Mouse (Mus musculus): Measurements from ENCODE around the gene Terf2.
A peak's percentile ranks its signal among the peaks of the same experiment; 100 is the strongest.
"Not testable (repeated sequence)": the region's sequence is repeated elsewhere in the genome, so short reads cannot be mapped to it uniquely, and the experiment has no call there.

Gene Terf2

GRCm38 (mm10) chr8:107114150-107115007, 18.0 kb upstream of the Terf2 start:
- DNase-seq (ENCODE audit: low spot score in 2 of 2), result no peak

DNA sequence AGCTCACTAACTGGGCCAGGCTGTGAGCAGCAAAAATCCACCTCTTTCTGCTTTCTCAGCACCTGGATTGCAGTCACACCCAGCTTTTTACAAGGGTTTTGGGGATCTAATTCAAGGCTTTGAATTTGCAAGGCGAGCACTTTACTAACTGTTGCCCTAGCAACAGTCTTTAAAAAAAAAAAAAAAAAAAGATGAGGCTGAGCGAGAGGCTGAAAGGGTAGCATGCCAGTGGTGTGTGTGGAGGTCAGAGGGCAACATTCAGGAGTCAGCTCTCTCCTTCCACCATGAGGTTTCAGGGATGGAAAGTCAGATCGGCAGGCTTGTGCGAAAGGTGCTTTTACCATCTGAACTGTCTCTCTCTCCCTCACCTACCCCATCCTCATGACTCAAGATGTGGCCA, 16.9 kb upstream of the Terf2 start:
- no peak for DNase-seq (ENCODE audit: low spot score in 2 of 2)

DNA sequence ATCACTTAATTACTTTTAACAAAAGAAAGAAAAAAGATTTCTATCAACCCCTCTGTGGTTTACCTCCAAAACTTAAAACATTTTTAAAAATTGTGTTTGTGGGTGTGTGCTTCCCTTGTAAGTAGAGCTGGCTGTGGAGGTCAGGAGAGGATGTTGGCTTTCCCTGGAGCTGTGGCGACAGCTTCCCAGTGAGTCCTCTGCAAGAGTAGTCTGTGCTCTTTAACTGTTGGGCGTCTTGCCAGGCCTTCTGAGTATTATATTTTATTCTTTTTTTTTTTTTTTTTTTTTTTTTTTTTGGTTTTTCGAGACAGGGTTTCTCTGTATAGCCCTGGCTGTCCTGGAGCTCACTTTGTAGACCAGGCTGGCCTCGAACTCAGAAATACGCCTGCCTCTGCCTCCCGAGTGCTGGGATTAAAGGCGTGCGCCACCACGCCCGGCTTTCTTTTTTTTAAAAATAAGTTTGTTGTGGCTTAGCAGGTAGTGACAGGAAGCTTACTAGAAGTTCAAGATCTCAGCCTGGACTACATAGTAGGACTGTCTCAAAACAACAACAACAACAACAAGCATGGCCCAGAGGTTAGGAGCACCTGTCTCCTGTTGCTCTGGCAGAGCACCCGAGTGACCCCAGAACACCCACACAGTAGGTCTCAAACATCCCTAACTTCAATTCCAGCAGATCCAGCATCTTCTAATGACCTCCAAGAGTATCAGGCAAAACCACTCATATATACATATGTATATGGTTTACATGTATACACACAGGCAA, 15.2 kb upstream of the Terf2 start:
- DNase-seq (ENCODE audit: low spot score in 2 of 2), result no peak

- no peak for DNase-seq (ENCODE audit: low spot score in 2 of 2)
Observed at GRCm38 (mm10) chr8:107110629-107111330, 14.4 kb upstream of the Terf2 start.

- DNase-seq (ENCODE audit: low spot score in 2 of 2), result no peak
Observed at GRCm38 (mm10) chr8:107109816-107110435, 13.6 kb upstream of the Terf2 start.

GRCm38 (mm10) chr8:107108978-107109720, 12.8 kb upstream of the Terf2 start:
- DNase-seq (ENCODE audit: low spot score in 2 of 2), result no peak

- DNase-seq (ENCODE audit: low spot score in 2 of 2), result not testable (repeated sequence)
Observed at GRCm38 (mm10) chr8:107108089-107108488, 11.7 kb upstream of the Terf2 start.

GRCm38 (mm10) chr8:107104547-107104946, 8.2 kb upstream of the Terf2 start:
- peak in 1 of 2 experiments; percentile 62 for DNase-seq (ENCODE audit: low spot score in 2 of 2)

- no peak for DNase-seq (ENCODE audit: low spot score in 2 of 2)
Observed at GRCm38 (mm10) chr8:107100635-107101034, 4.3 kb upstream of the Terf2 start.

GRCm38 (mm10) chr8:107095717-107096365, 506 bp downstream of the Terf2 start:
- DNase-seq (ENCODE audit: low spot score in 2 of 2), result peak in 1 of 2 experiments; percentile 59

GRCm38 (mm10) chr8:107090531-107090930, 5.8 kb downstream of the Terf2 start:
- DNase-seq (ENCODE audit: low spot score in 2 of 2), result no peak

- DNase-seq (ENCODE audit: low spot score in 2 of 2), result no peak
Observed at GRCm38 (mm10) chr8:107088526-107089063, 7.8 kb downstream of the Terf2 start.

DNA sequence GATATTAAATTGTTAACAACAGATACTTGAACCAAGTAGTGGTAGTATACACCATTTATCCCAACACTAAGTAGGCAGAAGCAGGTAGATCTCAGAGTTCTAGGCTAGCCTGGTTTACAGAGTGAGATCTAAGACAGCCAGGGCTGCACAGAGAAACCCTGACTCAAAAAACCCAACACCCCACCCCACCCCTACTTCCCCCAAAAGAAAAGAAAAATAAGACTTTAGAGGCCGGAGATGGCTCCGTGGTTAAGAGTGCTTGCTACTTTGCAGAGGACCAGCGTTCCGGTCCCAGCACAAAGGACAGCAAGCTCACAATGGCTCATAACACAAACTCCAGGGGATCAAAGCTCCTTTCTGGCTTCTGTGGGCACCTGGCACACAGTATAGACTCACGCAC, 10.3 kb downstream of the Terf2 start:
- DNase-seq (ENCODE audit: low spot score in 2 of 2), result no peak

DNA sequence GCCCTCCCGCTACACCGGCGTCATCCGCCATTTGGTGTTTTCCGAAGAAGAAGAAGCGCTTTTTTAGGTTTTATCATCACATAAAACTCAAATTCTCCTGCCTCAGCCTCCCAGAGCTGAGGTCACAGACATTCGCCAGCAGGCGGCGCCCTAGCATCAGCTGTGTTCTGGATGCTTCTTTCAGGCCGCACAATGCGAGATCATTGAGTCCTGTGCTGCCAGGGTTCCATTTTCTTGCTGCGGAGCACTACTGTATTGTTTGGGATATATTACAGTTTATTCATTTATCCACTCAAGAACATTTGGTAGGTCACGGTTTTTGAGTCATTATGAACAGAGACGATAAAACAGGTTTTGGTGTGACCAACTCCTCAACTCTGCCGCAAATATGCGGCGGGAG, 11.0 kb downstream of the Terf2 start:
- DNase-seq (ENCODE audit: low spot score in 2 of 2), result no peak

DNA sequence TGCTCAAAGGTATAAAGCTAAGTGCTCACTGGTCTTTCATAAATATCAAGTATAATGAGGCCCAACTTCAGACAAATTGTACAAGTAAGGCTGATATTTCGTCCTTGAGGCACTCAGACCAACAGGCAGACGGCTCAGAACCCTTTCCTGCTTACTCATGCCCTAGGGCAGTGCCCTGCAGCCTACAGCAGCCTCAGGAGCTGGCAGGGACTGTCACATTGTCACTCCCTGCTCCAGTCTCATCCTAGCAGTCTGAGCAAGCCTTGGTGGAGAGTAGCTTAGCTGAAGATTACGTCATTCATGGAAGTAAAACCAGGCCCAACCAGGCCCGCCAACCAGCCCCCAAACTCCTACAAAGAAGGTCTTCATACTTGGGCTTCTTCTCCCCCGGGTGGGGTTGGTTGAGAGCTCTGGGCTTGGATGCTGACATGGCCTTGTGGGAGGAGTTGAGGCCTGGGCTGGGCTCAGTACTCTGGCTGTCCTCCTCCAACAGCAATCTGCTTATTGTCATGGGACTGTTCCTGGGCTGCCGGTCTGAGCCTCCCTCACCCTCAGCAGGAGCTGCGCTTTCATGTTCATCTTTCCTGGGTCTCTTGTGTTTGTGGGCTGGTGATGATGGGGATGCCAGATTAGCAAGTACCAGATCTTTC, 20.0 kb downstream of the Terf2 start:
- DNase-seq (ENCODE audit: low spot score in 2 of 2), result no peak

DNA sequence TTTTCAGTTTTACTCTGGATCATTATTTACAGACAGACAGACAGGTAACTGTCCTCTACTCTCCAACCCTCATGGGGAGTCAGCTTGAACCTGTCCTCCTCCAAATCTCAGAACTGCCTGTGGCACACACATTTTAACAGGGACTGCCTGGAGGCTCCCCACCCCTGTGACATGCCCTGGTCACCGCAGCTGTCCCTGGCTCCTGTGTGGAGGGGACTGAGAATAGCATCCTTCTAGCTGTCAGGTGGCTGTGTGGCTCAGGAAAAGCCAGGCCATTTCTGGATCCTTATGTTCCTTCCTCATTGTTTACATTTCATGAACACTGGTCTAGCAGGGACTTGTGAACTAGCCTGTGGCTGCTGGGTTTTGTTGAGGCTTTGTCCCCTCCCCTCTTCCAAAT, 22.2 kb downstream of the Terf2 start:
- DNase-seq (ENCODE audit: low spot score in 2 of 2), result no peak

DNA sequence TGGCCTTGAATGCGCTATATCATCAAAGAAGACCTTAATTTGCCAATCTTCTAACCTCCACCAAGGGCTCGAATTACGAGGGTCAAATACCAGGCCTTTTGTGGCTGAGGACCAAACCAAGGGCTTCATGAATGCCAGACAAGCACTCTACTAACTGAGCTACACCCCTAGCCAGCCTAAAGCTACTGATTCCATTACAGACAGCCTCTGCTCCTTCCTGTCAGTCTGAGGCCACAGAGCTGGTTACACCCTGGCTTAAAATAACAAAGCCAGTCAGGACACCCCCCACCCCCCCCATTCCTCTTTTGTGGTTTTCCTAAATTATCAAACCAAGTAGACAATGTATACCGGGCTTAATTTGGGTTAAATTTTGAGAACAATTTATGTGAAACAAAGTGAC, 22.6 kb downstream of the Terf2 start:
- no peak for DNase-seq (ENCODE audit: low spot score in 2 of 2)

GRCm38 (mm10) chr8:107065511-107066496, 30.5 kb downstream of the Terf2 start, which contains the start of gene Tmed6:
Gene Tmed6 (minus strand): TSS chr8:107065644.
- DNase-seq (ENCODE audit: low spot score in 2 of 2), result no peak

All from frontal cortex, postnatal 10 days (tissue).